Mouse (Mus musculus) limb, embryonic 10.5 days (tissue): Measurements from ENCODE around the gene Zfp579. TPM values are rescaled to one million over a fixed set of nuclear protein-coding genes. Genes with fewer than 3 reads are reported as not detected.

Experiments
- DNase-seq: peaks from one replicate; pipeline ENCODE4 v3.0.0-alpha.2; 2017; ENCODE audit warnings: low spot score
- H3K27ac ChIP-seq: fragments of 300-500 bp; sonication (generic); 2 replicates; pipeline ENCODE4 v1.5.1; 2016; ENCODE audit warnings: mild to moderate bottlenecking
- H3K27me3 ChIP-seq: fragments of 300-500 bp; sonication (generic); 2 replicates; pipeline ENCODE4 v1.6.1; 2016; ENCODE audit warnings: low read depth, mild to moderate bottlenecking; ENCODE audit not compliant: poor library complexity, severe bottlenecking
- H3K36me3 ChIP-seq: fragments of 300-500 bp; sonication (generic); 2 replicates; pipeline ENCODE4 v1.6.1; 2016; ENCODE audit warnings: mild to moderate bottlenecking, moderate library complexity
- H3K4me1 ChIP-seq: fragments of 300-500 bp; sonication (generic); 2 replicates; pipeline ENCODE4 v1.6.1; 2016
- H3K4me3 ChIP-seq: fragments of 300-500 bp; sonication (generic); 2 replicates; pipeline ENCODE4 v1.5.1; 2016; ENCODE audit warnings: mild to moderate bottlenecking, moderate library complexity
- H3K9me3 ChIP-seq: fragments of 300-500 bp; sonication (generic); replicated peaks from 2 replicates; pipeline ENCODE4 v1.6.1; 2016; ENCODE audit warnings: mild to moderate bottlenecking
- WGBS: fragments of 180-500 bp; shearing (Covaris S2); methylation state at CpG from one replicate; pipeline ENCODE4 v1.1.7; 2016; 5-methylcytosine and 5-hydroxymethylcytosine counted together
- polyA plus RNA-seq: library from polyadenylated mRNA; unstranded; fragments of >200 nt; fragmentation: Nextera tagmentation; extraction: Ambion mirVana; gene quantifications from 2 replicates; pipeline ENCODE4 v1.2.1, GENCODE M21; 2016

Zfp579 gene
- polyA plus RNA-seq = 21.9 and 28.3 TPM in 2 replicates

GRCm38 (mm10) chr7:4996003-4996895 lies at the start of gene Zfp579:
Zfp579 (minus strand) TSS chr7:4996158.
- peaks cover 31% of the 10 kb centered on the region for H3K4me1 ChIP-seq
- peak within 1 kb of the TSS; percentile 70 for H3K4me3 ChIP-seq
- H3K36me3 ChIP-seq = peaks cover 32% of the 10 kb centered on the region
- peaks cover 36% of the 10 kb centered on the region for H3K27me3 ChIP-seq
- 8% methylated on average over 20 of the region's 26 CpGs for WGBS
- peaks cover 5% of the 10 kb centered on the region; the same call in 1 of the 2 replicates for H3K9me3 ChIP-seq
- H3K27ac ChIP-seq = peak within 1 kb of the TSS; percentile 84
- peak; percentile 97 for DNase-seq

- Histone ChIP-seq H3K4me1 (no peaks in the 10 kb centered on the region), H3K27ac (no peak overlapping the region), H3K4me3 (no peak overlapping the region), H3K9me3 (no peaks in the 10 kb centered on the region), H3K36me3 (peaks cover 5% of the 10 kb centered on the region; the same call in 1 of the 2 replicates), H3K27me3 (no peaks in the 10 kb centered on the region)
- 86% methylated on average over 2 of the region's 2 CpGs for WGBS
- DNase-seq = no peak
Observed at GRCm38 (mm10) chr7:5044981-5045380, 49.0 kb upstream of the Zfp579 start.

- H3K36me3 ChIP-seq = peaks cover 33% of the 10 kb centered on the region
- H3K9me3 ChIP-seq = 0 out of 2 replicates have a peak, but pooled peaks cover 7% of the 10 kb centered on the region
- peak overlapping the region; percentile 81 for H3K4me3 ChIP-seq
- no peak for DNase-seq
- no peaks in the 10 kb centered on the region for H3K27me3 ChIP-seq
- peaks cover 4% of the 10 kb centered on the region; the same call in 1 of the 2 replicates for H3K4me1 ChIP-seq
- H3K27ac ChIP-seq = peak overlapping the region; percentile 98
- WGBS = 49% methylated on average over 5 of the region's 5 CpGs
Observed at GRCm38 (mm10) chr7:5038940-5039339, 43.0 kb upstream of the Zfp579 start.

- under 1% methylated on average over 48 of the region's 48 CpGs for WGBS
- Histone ChIP-seq H3K9me3 (0 out of 2 replicates have a peak, but pooled peaks cover 7% of the 10 kb centered on the region), H3K4me3 (peak within 1 kb of the TSS; percentile 81), H3K4me1 (peaks cover 4% of the 10 kb centered on the region; the same call in 1 of the 2 replicates), H3K27ac (peak within 1 kb of the TSS; percentile 98), H3K27me3 (no peaks in the 10 kb centered on the region), H3K36me3 (peaks cover 40% of the 10 kb centered on the region)
- DNase-seq = peak; percentile 93
Observed at GRCm38 (mm10) chr7:5038109-5038732, 42.3 kb upstream of the Zfp579 start, which contains the start of gene Zfp784. Zfp784 (minus strand) TSS chr7:5038446.

GRCm38 (mm10) chr7:5037467-5037866 lies 41.5 kb upstream of the Zfp579 start:
- DNase-seq = no peak
- Histone ChIP-seq H3K4me3 (peak overlapping the region; percentile 81), H3K9me3 (0 out of 2 replicates have a peak, but pooled peaks cover 7% of the 10 kb centered on the region), H3K4me1 (peaks cover 4% of the 10 kb centered on the region; the same call in 1 of the 2 replicates), H3K27me3 (no peaks in the 10 kb centered on the region), H3K27ac (no peak overlapping the region; the same call in 1 of the 2 replicates), H3K36me3 (peaks cover 48% of the 10 kb centered on the region)
- 90% methylated on average over 8 of the region's 8 CpGs for WGBS

GRCm38 (mm10) chr7:5037026-5037425 lies 41.1 kb upstream of the Zfp579 start:
- Histone ChIP-seq H3K27ac (no peak overlapping the region), H3K36me3 (peaks cover 52% of the 10 kb centered on the region), H3K4me3 (0 out of 2 replicates have a peak overlapping the region, but pooled peaks have one; percentile 15), H3K27me3 (no peaks in the 10 kb centered on the region), H3K9me3 (peaks cover 11% of the 10 kb centered on the region), H3K4me1 (peaks cover 4% of the 10 kb centered on the region; the same call in 1 of the 2 replicates)
- 94% methylated on average over 7 of the region's 7 CpGs for WGBS
- no peak for DNase-seq

GRCm38 (mm10) chr7:5036136-5036535 lies 40.2 kb upstream of the Zfp579 start:
- no peak for DNase-seq
- Histone ChIP-seq H3K9me3 (peaks cover 20% of the 10 kb centered on the region), H3K27me3 (no peaks in the 10 kb centered on the region), H3K4me3 (no peak overlapping the region), H3K27ac (no peak overlapping the region), H3K36me3 (peaks cover 58% of the 10 kb centered on the region), H3K4me1 (peaks cover 4% of the 10 kb centered on the region; the same call in 1 of the 2 replicates)
- WGBS = 95% methylated on average over 9 of the region's 9 CpGs

GRCm38 (mm10) chr7:5035628-5036027 lies 39.7 kb upstream of the Zfp579 start:
- Histone ChIP-seq H3K4me1 (peaks cover 4% of the 10 kb centered on the region; the same call in 1 of the 2 replicates), H3K27me3 (peaks cover 2% of the 10 kb centered on the region; the same call in 1 of the 2 replicates), H3K27ac (no peak overlapping the region), H3K36me3 (peaks cover 62% of the 10 kb centered on the region), H3K9me3 (peaks cover 25% of the 10 kb centered on the region), H3K4me3 (no peak overlapping the region)
- DNase-seq = no peak
- WGBS = 96% methylated on average over 17 of the region's 17 CpGs

GRCm38 (mm10) chr7:5033818-5034217 lies 37.9 kb upstream of the Zfp579 start, which contains the start of gene 4632433K11Rik:
4632433K11Rik (plus strand) TSS chr7:5034118.
- no peak within 1 kb of the TSS for H3K27ac ChIP-seq
- H3K4me3 ChIP-seq = no peak within 1 kb of the TSS
- H3K27me3 ChIP-seq = peaks cover 14% of the 10 kb centered on the region; the same call in 1 of the 2 replicates
- H3K4me1 ChIP-seq = peaks cover 4% of the 10 kb centered on the region; the same call in 1 of the 2 replicates
- H3K9me3 ChIP-seq = peaks cover 41% of the 10 kb centered on the region
- no peak for DNase-seq
- 87% methylated on average over 3 of the region's 3 CpGs for WGBS
- H3K36me3 ChIP-seq = peaks cover 80% of the 10 kb centered on the region

- Histone ChIP-seq H3K27ac (no peak overlapping the region), H3K4me1 (no peaks in the 10 kb centered on the region), H3K36me3 (peaks cover 99% of the 10 kb centered on the region), H3K9me3 (peaks cover 41% of the 10 kb centered on the region), H3K4me3 (peak overlapping the region; percentile 9; the same call in 1 of the 2 replicates), H3K27me3 (peaks cover 14% of the 10 kb centered on the region; the same call in 1 of the 2 replicates)
- no peak for DNase-seq
- 72% methylated on average over 46 of the region's 46 CpGs for WGBS
Observed at GRCm38 (mm10) chr7:5031496-5031895, 35.5 kb upstream of the Zfp579 start.

- Histone ChIP-seq H3K36me3 (peaks cover 99% of the 10 kb centered on the region), H3K4me1 (no peaks in the 10 kb centered on the region), H3K27me3 (peaks cover 14% of the 10 kb centered on the region; the same call in 1 of the 2 replicates), H3K9me3 (peaks cover 38% of the 10 kb centered on the region), H3K4me3 (peak overlapping the region; percentile 9), H3K27ac (no peak overlapping the region)
- no peak for DNase-seq
- 82% methylated on average over 63 of the region's 63 CpGs for WGBS
Observed at GRCm38 (mm10) chr7:5030554-5031275, 34.8 kb upstream of the Zfp579 start.

GRCm38 (mm10) chr7:5029946-5030345 lies 34.0 kb upstream of the Zfp579 start:
- WGBS = 87% methylated on average over 21 of the region's 21 CpGs
- Histone ChIP-seq H3K27ac (no peak overlapping the region), H3K27me3 (peaks cover 14% of the 10 kb centered on the region; the same call in 1 of the 2 replicates), H3K9me3 (peaks cover 37% of the 10 kb centered on the region), H3K4me1 (no peaks in the 10 kb centered on the region), H3K4me3 (peak overlapping the region; percentile 9; the same call in 1 of the 2 replicates), H3K36me3 (peaks cover 99% of the 10 kb centered on the region)
- no peak for DNase-seq
